Mouse (Mus musculus): ENCODE measurements around the gene Mrps7. TPM values are rescaled to one million over a fixed set of nuclear protein-coding genes. Genes with fewer than 3 reads are reported as not detected.

Gene Mrps7
- polyA plus RNA-seq, 1 experiment from 2014 or later, result 79.8 TPM

DNA sequence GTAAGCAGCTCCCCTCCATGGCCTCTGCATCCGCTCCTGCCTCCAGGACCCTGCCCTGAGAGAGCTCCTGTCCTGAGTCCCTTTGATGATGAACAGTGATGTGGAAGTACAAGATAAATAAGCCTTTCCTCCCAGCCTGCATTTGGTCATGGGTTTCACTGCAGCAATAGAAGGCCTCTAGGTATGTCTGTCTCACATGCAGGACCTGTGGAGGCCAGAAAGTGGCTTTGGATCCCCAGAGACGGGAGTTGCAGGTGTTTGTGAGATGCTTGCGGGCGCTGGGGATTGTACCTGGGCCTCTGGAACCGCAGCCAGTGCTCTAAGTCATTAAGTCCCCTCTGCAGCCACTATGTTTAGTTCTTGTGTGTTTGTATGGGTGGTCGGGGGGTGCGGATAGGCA, 16.2 kb downstream of the Mrps7 start:
- no peak overlapping the region for H3K9ac ChIP-seq
- no peak for ATAC-seq (ENCODE audit: low FRiP score, low read depth)
- 90% methylated on average over 7 of the region's 7 CpGs for WGBS
- H3K27ac ChIP-seq (replicated peaks), result no peak overlapping the region
- H3K4me3 ChIP-seq, result no peak overlapping the region
- H3K4me1 ChIP-seq (replicated peaks), result no peaks in the 10 kb centered on the region
- no peaks in the 10 kb centered on the region for H3K9me3 ChIP-seq
- peaks cover 27% of the 10 kb centered on the region for H3K36me3 ChIP-seq
- H3K4me2 ChIP-seq, result no peak overlapping the region
- no peaks in the 10 kb centered on the region; the same call in 1 of the 2 replicates for H3K27me3 ChIP-seq

DNA sequence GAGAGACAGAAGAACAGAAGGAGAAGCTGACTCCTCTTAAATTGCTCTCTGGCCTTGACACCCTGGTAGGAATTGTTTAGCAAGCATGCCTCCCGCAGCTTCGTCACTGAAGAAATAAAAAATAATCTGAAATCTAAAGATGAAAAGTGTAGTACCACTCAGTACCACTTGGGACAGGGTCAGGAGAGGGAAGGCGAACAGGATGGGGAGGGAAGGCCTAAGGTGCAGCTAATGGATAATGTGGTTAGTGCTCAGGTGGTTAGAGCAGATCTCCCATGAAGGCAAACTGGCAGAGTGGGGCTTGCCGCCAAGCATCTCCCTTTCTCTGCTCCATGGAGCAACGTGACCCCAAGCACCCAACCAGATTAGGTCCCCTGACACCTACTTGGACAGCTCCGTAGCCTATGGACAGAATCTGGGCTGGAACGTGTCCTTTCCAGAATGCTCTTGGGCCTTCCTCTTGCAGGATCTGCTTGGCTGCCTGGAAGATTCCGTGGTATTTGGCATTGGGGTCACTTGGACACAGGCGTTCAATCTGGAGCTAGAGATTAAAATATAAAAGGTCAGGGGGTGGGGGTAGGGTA, 19.9 kb downstream of the Mrps7 start:
- H3K4me2 ChIP-seq, result no peak overlapping the region
- H3K36me3 ChIP-seq, result peaks cover 22% of the 10 kb centered on the region
- H3K4me3 ChIP-seq, result no peak overlapping the region
- H3K4me1 ChIP-seq (replicated peaks), result peaks cover 19% of the 10 kb centered on the region
- no peak overlapping the region for H3K9ac ChIP-seq
- 73% methylated on average over 9 of the region's 9 CpGs for WGBS
- no peaks in the 10 kb centered on the region for H3K9me3 ChIP-seq
- H3K27ac ChIP-seq (replicated peaks), result no peak overlapping the region
- ATAC-seq (ENCODE audit: low FRiP score, low read depth), result no peak
- H3K27me3 ChIP-seq, result no peaks in the 10 kb centered on the region

DNA sequence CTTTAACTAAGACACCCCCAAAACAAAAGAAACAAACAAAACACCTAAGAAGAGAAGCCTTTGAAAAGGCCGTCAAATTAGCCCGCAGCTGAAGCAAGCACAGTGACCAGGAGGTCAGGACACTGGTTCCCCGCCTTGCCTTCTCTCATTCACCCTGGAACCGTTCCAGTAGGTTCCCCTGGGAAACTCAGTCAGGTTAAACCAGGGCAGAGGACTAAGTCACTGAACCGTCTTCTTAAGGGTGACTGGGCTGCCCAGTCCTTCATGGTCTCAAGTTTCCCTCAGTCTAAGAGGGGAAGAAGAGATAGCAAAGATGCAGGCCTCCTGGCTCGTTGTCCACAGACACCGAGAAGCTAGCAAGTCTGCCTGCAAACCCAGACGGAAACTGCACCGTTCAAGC, 22.2 kb downstream of the Mrps7 start:
- peaks cover 23% of the 10 kb centered on the region for H3K4me1 ChIP-seq (replicated peaks)
- H3K27ac ChIP-seq (replicated peaks), result no peak overlapping the region
- H3K4me3 ChIP-seq, result no peak overlapping the region
- H3K36me3 ChIP-seq, result peaks cover 16% of the 10 kb centered on the region; the same call in 1 of the 2 replicates
- H3K27me3 ChIP-seq, result no peaks in the 10 kb centered on the region
- no peak for ATAC-seq (ENCODE audit: low FRiP score, low read depth)
- 83% methylated on average over 9 of the region's 9 CpGs for WGBS
- H3K9me3 ChIP-seq, result no peaks in the 10 kb centered on the region
- H3K4me2 ChIP-seq, result no peak overlapping the region
- no peak overlapping the region for H3K9ac ChIP-seq

DNA sequence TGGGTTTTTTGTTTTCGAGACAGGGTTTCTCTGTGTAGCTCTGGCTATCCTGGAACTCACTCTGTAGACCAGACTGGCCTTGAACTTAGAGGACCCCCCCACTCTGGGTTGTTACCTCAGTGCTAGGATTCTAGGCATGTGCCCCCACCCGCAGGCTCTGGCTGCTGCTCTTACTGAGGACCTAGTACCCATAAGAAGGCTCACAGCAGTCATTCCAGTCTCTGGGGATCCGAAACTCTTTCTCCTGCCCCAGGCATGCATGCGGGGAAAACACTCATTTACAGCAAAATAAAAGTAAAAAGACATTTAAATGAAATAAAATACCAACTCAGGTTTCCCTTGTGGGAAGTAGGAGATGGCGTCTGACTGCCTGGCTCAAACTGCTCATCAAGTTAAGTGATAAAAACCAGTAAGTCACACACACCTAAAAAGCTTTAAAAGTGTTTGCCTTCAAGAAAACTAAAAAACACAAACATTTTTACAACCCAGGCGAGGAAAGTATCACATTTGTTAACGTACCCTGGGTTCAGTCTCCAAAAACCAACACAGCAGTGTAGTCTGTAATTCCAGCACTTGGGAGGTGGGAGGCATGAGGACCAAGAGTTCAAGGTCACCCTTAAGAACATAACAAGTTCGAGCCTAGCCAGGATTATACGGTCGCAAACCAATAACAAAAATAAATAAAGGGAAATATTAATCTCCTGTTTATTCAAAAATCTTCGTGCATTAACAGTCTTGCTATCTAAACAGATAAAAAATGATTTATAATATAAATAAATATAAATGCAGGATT, 23.3 kb downstream of the Mrps7 start:
- no peak overlapping the region for H3K27ac ChIP-seq (replicated peaks)

DNA sequence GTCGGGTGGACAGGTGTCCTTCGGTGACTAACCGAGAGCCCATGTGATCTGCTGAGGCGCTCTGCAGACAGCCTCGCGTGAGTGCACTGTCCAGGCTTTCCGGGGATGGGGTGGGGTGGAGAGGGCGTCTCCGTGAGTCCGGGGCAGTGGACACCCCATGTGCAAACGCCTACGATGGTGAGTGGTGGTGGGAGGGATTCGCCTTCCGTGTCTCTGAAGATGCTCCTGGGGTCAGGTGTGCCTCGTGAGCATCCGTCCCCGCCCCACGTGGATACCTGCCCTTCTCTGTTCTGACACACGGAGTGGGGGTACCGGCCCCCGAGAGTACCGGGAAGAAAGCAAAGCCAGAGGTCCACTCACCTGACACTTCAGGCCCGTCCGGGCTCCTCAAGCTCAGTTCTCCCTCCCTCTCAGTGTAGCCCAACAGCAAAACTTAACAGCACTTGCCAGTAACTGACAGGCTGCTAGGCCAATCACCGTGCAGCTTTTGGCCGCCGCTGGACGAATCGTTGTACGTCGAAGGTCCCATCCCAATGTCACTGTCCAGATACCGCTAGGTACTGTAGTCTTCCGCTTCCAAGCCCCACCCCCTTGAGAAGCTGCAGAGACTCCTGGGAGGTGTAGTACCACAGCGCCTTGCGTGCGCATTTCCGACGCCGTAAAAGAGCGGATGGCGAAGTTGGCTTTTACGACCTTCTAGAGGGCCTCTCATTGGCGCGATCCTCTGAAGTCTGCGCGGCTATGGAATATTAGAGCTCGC, 24.2 kb downstream of the Mrps7 start, which contains the start of gene Slc25a19:
Gene Slc25a19, minus strand, starts transcription at position 591 of the 760 bp plus-strand sequence.
- Histone ChIP-seq H3K4me1 (replicated peaks) (peaks cover 23% of the 10 kb centered on the region), H3K9me3 (no peaks in the 10 kb centered on the region), H3K36me3 (peaks cover 3% of the 10 kb centered on the region; the same call in 1 of the 2 replicates), H3K4me3 (peak within 1 kb of the TSS; percentile 72), H3K9ac (peak within 1 kb of the TSS; percentile 64), H3K4me2 (peak within 1 kb of the TSS; percentile 70), H3K27ac (replicated peaks) (peak within 1 kb of the TSS; percentile 23; the same call in 1 of the 2 replicates), H3K27me3 (no peaks in the 10 kb centered on the region)
- peak; percentile 99 for ATAC-seq (ENCODE audit: low FRiP score, low read depth)
- WGBS, result under 1% methylated on average over 47 of the region's 47 CpGs

More for the DNA sequence above, 23.3 kb downstream of the Mrps7 start:
- WGBS, result 51% methylated on average over 11 of the region's 11 CpGs
- H3K4me2 ChIP-seq, result peak overlapping the region; percentile 70
- ATAC-seq (ENCODE audit: low FRiP score, low read depth), result no peak
- H3K4me1 ChIP-seq (replicated peaks), result peaks cover 23% of the 10 kb centered on the region
- H3K9ac ChIP-seq, result peak overlapping the region; percentile 64
- H3K4me3 ChIP-seq, result peak overlapping the region; percentile 72
- H3K9me3 ChIP-seq, result no peaks in the 10 kb centered on the region
- H3K27me3 ChIP-seq, result no peaks in the 10 kb centered on the region
- H3K36me3 ChIP-seq, result peaks cover 10% of the 10 kb centered on the region; the same call in 1 of the 2 replicates

DNA sequence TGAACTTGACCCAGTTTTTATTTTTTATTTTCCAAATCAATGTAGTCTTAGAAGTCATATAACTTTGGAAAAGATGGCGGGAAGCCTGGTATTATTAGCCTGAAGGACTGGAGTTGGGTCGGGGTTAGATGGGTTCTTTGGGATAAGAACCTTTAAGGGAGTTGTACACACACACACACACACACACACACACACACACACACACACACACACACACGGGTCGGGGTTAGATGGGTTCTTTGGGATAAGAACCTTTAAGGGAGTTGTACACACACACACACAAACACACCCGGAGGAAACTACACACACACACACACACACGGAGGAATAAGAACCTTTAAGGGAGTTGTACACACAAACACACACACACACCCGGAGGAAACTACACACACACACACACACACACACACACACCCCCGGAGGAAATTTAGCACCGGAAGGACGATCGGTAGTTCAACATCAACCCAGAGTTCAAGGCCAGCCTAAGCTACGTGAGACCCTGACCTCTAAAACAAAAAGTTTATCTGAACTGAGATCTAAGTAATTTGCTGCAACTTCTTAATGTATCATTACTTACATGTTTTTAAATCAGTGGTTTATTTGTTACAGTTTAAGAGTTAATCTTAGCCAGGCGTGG, 24.9 kb downstream of the Mrps7 start:
- no peak overlapping the region for H3K9ac ChIP-seq
- peak overlapping the region; percentile 72 for H3K4me3 ChIP-seq
- no peaks in the 10 kb centered on the region for H3K27me3 ChIP-seq
- peak; percentile 7; the same call in 1 of the 2 replicates for ATAC-seq (ENCODE audit: low FRiP score, low read depth)
- H3K4me1 ChIP-seq (replicated peaks), result peaks cover 23% of the 10 kb centered on the region
- 52% methylated on average over 13 of the region's 13 CpGs for whole genome bisulfite sequencing
- peak overlapping the region; percentile 70 for H3K4me2 ChIP-seq
- H3K9me3 ChIP-seq, result no peaks in the 10 kb centered on the region
- no peaks in the 10 kb centered on the region for H3K36me3 ChIP-seq
- H3K27ac ChIP-seq (replicated peaks), result no peak overlapping the region

DNA sequence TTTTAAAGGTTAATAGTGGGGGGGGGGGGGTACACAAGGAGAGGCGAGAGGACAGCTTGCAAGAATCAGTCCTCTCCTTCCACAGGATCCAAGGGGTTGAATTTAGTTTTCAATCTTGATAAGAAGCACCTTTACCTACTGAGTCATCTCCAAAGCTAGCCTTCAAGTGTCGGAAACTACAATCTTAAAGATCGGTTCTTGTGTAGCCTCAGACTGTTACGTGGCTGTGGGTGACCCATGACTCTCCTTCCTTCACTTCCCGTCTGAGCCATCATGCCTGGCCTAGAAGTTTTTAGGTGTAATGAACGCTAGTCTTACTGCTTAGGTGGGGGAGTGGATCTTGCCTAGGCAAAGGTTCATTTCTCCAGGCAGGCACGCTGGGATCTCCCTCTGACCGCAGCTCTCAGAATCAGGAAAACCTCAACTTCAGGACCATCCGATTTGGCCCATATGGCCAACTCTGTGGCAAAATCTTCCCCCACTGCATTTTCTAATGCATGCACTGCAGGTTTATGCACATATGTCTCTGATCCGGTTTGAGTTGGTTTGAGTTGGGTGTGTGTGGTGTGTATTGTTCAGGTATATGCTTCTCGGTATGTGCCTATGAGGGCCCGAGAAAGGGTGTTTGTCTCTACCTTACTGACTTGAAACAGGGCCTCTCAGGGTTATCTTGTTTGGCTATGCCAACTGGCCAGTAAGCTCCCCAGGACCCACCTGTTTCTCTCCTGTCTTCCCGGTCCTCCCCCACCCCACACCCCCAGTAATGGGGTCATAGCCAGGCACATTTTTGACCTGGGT, 26.2 kb downstream of the Mrps7 start:
- 89% methylated on average over 13 of the region's 13 CpGs for WGBS
- ATAC-seq (ENCODE audit: low FRiP score, low read depth), result no peak
- peaks cover 23% of the 10 kb centered on the region for H3K4me1 ChIP-seq (replicated peaks)

DNA sequence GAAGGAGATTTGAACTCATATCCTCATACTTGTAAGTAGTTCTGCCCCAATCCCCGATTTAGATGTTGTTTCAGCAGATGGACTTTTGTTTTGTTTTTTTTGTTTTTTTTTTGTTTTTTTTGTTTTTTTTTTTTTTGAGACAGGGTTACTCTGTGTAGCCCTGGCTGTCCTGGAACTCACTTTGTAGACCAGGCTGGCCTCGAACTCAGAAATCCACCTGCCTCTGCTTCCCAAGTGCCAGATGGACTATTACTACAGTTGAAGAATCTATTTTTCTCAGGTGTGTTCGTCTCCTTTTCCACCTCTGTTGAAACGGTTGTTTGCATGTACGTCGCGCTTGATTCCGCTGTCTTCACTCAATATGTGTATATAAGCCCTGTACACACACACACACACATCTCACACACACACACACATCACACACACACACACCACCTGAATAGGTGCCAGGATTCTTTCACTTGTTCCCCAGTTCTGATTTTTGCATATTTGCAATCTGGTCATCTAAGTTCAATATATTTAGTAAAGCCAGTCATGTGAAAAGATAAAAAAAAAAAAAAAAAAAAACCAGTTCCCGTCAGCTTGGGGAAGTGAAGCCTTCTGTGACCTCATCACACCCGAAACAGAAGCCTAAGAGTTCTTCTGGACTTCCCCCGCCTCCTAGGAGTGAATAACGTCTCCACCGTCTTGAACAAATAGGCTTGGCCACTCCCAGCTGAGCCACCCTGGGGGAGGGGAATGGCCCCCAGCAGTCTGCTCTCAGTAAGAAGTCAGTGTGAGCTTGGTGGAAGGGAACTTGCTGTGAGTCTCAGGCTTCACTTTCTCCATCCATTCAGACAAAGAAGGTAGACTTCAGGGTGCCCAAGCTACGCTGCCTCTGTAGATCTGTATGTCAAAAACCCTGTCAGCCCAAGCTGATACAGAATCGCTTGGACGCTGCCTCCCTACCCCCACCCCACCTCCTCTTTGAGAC, 27.1 kb downstream of the Mrps7 start:
- no peaks in the 10 kb centered on the region for H3K9me3 ChIP-seq
- no peak overlapping the region for H3K4me2 ChIP-seq
- H3K9ac ChIP-seq, result no peak overlapping the region
- H3K4me1 ChIP-seq (replicated peaks), result peaks cover 23% of the 10 kb centered on the region
- no peak overlapping the region for H3K4me3 ChIP-seq
- H3K27me3 ChIP-seq, result no peaks in the 10 kb centered on the region
- H3K36me3 ChIP-seq, result no peaks in the 10 kb centered on the region
- 50% methylated on average over 16 of the region's 16 CpGs for WGBS
- no peak overlapping the region for H3K27ac ChIP-seq (replicated peaks)
- no peak for ATAC-seq (ENCODE audit: low FRiP score, low read depth)

More for the DNA sequence above, 26.2 kb downstream of the Mrps7 start:
- Histone ChIP-seq H3K36me3 (no peaks in the 10 kb centered on the region), H3K4me3 (no peak overlapping the region), H3K9me3 (no peaks in the 10 kb centered on the region), H3K27ac (replicated peaks) (no peak overlapping the region), H3K4me2 (no peak overlapping the region), H3K27me3 (no peaks in the 10 kb centered on the region), H3K9ac (no peak overlapping the region)

DNA sequence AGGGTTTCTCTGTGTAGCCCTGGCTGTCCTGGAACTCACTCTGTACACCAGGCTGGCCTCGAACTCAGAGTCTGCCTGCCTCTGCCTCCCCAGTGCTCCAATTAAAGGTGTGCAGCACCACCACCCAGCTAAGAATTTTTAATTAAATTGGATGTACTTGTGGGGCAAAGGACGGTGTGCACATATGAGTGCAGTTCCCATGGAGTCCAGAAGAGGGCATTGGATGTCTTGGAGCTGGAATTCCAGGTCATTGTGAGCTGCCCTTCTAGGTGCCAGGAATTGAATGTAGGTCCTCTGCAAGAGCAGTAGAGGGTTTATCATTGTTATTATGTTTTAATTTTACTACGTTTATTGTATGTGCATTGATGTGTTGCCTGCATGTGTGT, 27.8 kb downstream of the Mrps7 start:
- H3K4me1 ChIP-seq (replicated peaks), result peaks cover 16% of the 10 kb centered on the region
- no peaks in the 10 kb centered on the region for H3K9me3 ChIP-seq
- ATAC-seq (ENCODE audit: low FRiP score, low read depth), result no peak
- no peaks in the 10 kb centered on the region for H3K36me3 ChIP-seq
- 16% methylated on average over 3 of the region's 3 CpGs for WGBS
- H3K4me3 ChIP-seq, result no peak overlapping the region
- no peak overlapping the region for H3K4me2 ChIP-seq
- no peak overlapping the region for H3K9ac ChIP-seq
- H3K27me3 ChIP-seq, result no peaks in the 10 kb centered on the region
- no peak overlapping the region for H3K27ac ChIP-seq (replicated peaks)

DNA sequence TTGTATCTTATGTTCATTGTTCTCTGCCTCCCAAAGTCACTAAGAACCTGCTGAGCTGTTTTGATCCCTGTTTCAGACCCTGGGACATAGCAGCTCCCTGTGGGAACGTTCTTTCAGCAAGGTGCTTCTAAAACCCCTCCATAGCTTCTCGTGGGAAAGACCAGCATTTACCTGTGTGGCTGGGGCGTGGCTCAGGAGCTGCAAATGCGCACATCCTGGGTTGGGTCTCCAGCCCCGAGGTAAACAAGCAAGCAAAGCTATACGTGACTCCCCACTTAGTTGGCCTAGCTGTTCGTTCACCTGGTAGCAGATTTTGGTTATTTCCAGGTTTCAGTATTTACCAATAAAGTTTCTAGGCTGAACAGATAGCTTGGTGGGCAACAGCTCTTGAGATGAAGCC, 28.5 kb downstream of the Mrps7 start:
- Histone ChIP-seq H3K9me3 (no peaks in the 10 kb centered on the region), H3K27ac (replicated peaks) (no peak overlapping the region), H3K4me3 (no peak overlapping the region), H3K4me2 (no peak overlapping the region), H3K36me3 (no peaks in the 10 kb centered on the region), H3K27me3 (no peaks in the 10 kb centered on the region), H3K4me1 (replicated peaks) (peaks cover 9% of the 10 kb centered on the region), H3K9ac (no peak overlapping the region)
- no peak for ATAC-seq (ENCODE audit: low FRiP score, low read depth)
- WGBS, result 73% methylated on average over 7 of the region's 7 CpGs
